Mouse (Mus musculus) CH12.LX (cell line): Measurements from ENCODE around the gene Cfl2. TPM values are rescaled to one million over a fixed set of nuclear protein-coding genes. Genes with fewer than 3 reads are reported as not detected.
A peak's percentile ranks its signal among the peaks of the same experiment; 100 is the strongest.

ENCODE experiments used
- DNase-seq: peaks from one replicate; pipeline ENCODE4 v3.0.0-alpha.2; 2013; ENCODE audit errors: extremely low read depth
- H3K27ac ChIP-seq: 2 replicates; pipeline ENCODE4 v1.5.1; 2012; ENCODE audit warnings: low read depth, mild to moderate bottlenecking, control low read depth, moderate library complexity; ENCODE audit not compliant: insufficient read depth
- H3K27me3 ChIP-seq: replicated peaks from 2 replicates; pipeline ENCODE3; 2012; ENCODE audit warnings: inconsistent platforms
- H3K36me3 ChIP-seq, 2 experiments: replicated peaks in 1 of 2; 2 replicates each; pipeline versions ENCODE3 to v1.6.1; 2012; ENCODE audit warnings: inconsistent platforms in 1 of 2, low read length in 1 of 2, mild to moderate bottlenecking in 1 of 2, mixed read lengths in 1 of 2, moderate library complexity in 1 of 2; ENCODE audit not compliant: control insufficient read depth in 1 of 2, insufficient read depth in 1 of 2
- H3K4me1 ChIP-seq, 2 experiments: 2 replicates each; pipeline ENCODE4 v1.6.1; 2012; ENCODE audit warnings: inconsistent platforms in 1 of 2, moderate library complexity in 1 of 2; ENCODE audit not compliant: insufficient read depth in 2 of 2, control insufficient read depth in 1 of 2
- H3K4me2 ChIP-seq: 2 replicates; pipeline ENCODE4 v1.6.1; 2012; ENCODE audit warnings: low read depth, mild to moderate bottlenecking, control low read depth; ENCODE audit not compliant: poor library complexity, insufficient read depth, severe bottlenecking
- H3K4me3 ChIP-seq, 3 experiments: fragments of 150-350 bp in 1 of 3; sonication (generic) in 1 of 3; replicated peaks in 1 of 3; 2 replicates each; pipeline versions ENCODE3 to v1.5.1; 2011 to 2012; ENCODE audit warnings: low read depth in 2 of 3, low read length in 2 of 3, mild to moderate bottlenecking in 2 of 3, moderate library complexity in 2 of 3, control low read depth in 1 of 3, improper control_type of control experiment in 1 of 3, inconsistent platforms in 1 of 3, mixed read lengths in 1 of 3; ENCODE audit not compliant: poor library complexity in 1 of 3
- H3K79me2 ChIP-seq: replicated peaks from 2 replicates; pipeline ENCODE4 v1.6.1; 2012; ENCODE audit warnings: mild to moderate bottlenecking, moderate library complexity; ENCODE audit not compliant: control insufficient read depth, poor library complexity, insufficient read depth, severe bottlenecking; ENCODE audit errors: extremely low read depth
- H3K9ac ChIP-seq: 2 replicates; pipeline ENCODE4 v1.6.1; 2012; ENCODE audit warnings: low read depth, mild to moderate bottlenecking, control low read depth, moderate library complexity; ENCODE audit not compliant: insufficient read depth
- H3K9me3 ChIP-seq: replicated peaks from 2 replicates; pipeline ENCODE3; 2012; ENCODE audit warnings: low read length, inconsistent platforms, mixed read lengths
- BHLHE40 ChIP-seq: IDR thresholded peaks from 2 replicates; pipeline ENCODE4 v1.6.1; 2011; ENCODE audit warnings: mild to moderate bottlenecking, low read depth, low read length, improper control_type of control experiment
- CHD1 ChIP-seq: IDR thresholded peaks from 2 replicates; pipeline ENCODE4 v1.6.1; 2012; ENCODE audit warnings: low read depth, low read length, improper control_type of control experiment, inconsistent platforms
- CHD2 ChIP-seq: IDR thresholded peaks from 2 replicates; pipeline ENCODE4 v1.6.1; 2011; ENCODE audit warnings: low read length, improper control_type of control experiment
- CTCF ChIP-seq, 2 experiments: IDR thresholded peaks in 1 of 2; conservative IDR thresholded peaks in 1 of 2; 2 replicates each; pipeline ENCODE4 v1.5.1; 2011 to 2012; ENCODE audit warnings: low read depth in 2 of 2, low read length in 2 of 2, improper control_type of control experiment in 1 of 2, inconsistent platforms in 1 of 2, mild to moderate bottlenecking in 1 of 2, moderate library complexity in 1 of 2
- E2F4 ChIP-seq: IDR thresholded peaks from 2 replicates; pipeline ENCODE4 v1.6.1; 2011; ENCODE audit warnings: low read depth, low read length, improper control_type of control experiment; ENCODE audit not compliant: insufficient replicate concordance
- ELF1 ChIP-seq: IDR thresholded peaks from 2 replicates; pipeline ENCODE4 v1.6.1; 2014; ENCODE audit warnings: low read depth, mild to moderate bottlenecking, inconsistent platforms, low read length, improper control_type of control experiment
- EP300 ChIP-seq: IDR thresholded peaks from 2 replicates; pipeline ENCODE4 v1.6.1; 2011; ENCODE audit warnings: low read length, improper control_type of control experiment
- ETS1 ChIP-seq: conservative IDR thresholded peaks from 2 replicates; pipeline ENCODE4 v1.6.1; 2012; ENCODE audit warnings: low read depth, mild to moderate bottlenecking, inconsistent platforms, low read length, improper control_type of control experiment, moderate library complexity
- GABPA ChIP-seq: IDR thresholded peaks from 2 replicates; pipeline ENCODE4 v1.6.1; 2012; ENCODE audit warnings: low read depth, low read length, improper control_type of control experiment, inconsistent platforms; ENCODE audit not compliant: insufficient replicate concordance
- HCFC1 ChIP-seq: IDR thresholded peaks from 2 replicates; pipeline ENCODE4 v1.6.1; 2012; ENCODE audit warnings: low read depth, mild to moderate bottlenecking, inconsistent platforms, low read length, improper control_type of control experiment
- IRF4 ChIP-seq: IDR thresholded peaks from 2 replicates; pipeline ENCODE4 v1.6.1; 2014; ENCODE audit warnings: low read depth, mild to moderate bottlenecking, inconsistent platforms, low read length, improper control_type of control experiment
- JUN ChIP-seq: IDR thresholded peaks from 2 replicates; pipeline ENCODE4 v1.6.1; 2011; ENCODE audit warnings: low read depth, mild to moderate bottlenecking, low read length, improper control_type of control experiment, moderate library complexity; ENCODE audit not compliant: insufficient read depth
- JUND ChIP-seq: conservative IDR thresholded peaks from 2 replicates; pipeline ENCODE4 v1.6.1; 2011; ENCODE audit warnings: low read depth, low read length, improper control_type of control experiment
- KAT2A ChIP-seq: IDR thresholded peaks from 2 replicates; pipeline ENCODE4 v1.6.1; 2012; ENCODE audit warnings: low read length, improper control_type of control experiment, inconsistent platforms; ENCODE audit not compliant: insufficient replicate concordance
- MAFK ChIP-seq: IDR thresholded peaks from 2 replicates; pipeline ENCODE4 v1.6.1; 2011; ENCODE audit warnings: low read length, improper control_type of control experiment; ENCODE audit not compliant: insufficient replicate concordance
- MAX ChIP-seq: IDR thresholded peaks from 2 replicates; pipeline ENCODE4 v1.6.1; 2011; ENCODE audit warnings: low read length, improper control_type of control experiment
- MAZ ChIP-seq: IDR thresholded peaks from 2 replicates; pipeline ENCODE4 v1.6.1; 2012; ENCODE audit warnings: low read depth, mild to moderate bottlenecking, inconsistent platforms, low read length, improper control_type of control experiment, moderate library complexity
- MEF2A ChIP-seq: IDR thresholded peaks from 2 replicates; pipeline ENCODE4 v1.6.1; 2014; ENCODE audit warnings: low read depth, mild to moderate bottlenecking, inconsistent platforms, low read length, improper control_type of control experiment, borderline replicate concordance
- MXI1 ChIP-seq: IDR thresholded peaks from 2 replicates; pipeline ENCODE4 v1.6.1; 2011; ENCODE audit warnings: mild to moderate bottlenecking, low read depth, low read length, improper control_type of control experiment
- MYC ChIP-seq: IDR thresholded peaks from 2 replicates; pipeline ENCODE4 v1.6.1; 2011; ENCODE audit warnings: low read depth, mild to moderate bottlenecking, improper control_type of control experiment, low read length
- NELFE ChIP-seq: IDR thresholded peaks from 2 replicates; pipeline ENCODE4 v1.6.1; 2011; ENCODE audit warnings: low read depth, low read length, improper control_type of control experiment
- NRF1 ChIP-seq: IDR thresholded peaks from 2 replicates; pipeline ENCODE4 v1.6.1; 2014; ENCODE audit warnings: low read depth, mild to moderate bottlenecking, inconsistent platforms, low read length, improper control_type of control experiment, moderate library complexity
- PAX5 ChIP-seq: IDR thresholded peaks from 2 replicates; pipeline ENCODE4 v1.6.1; 2012; ENCODE audit warnings: low read length, inconsistent platforms, mixed read lengths
- POLR2A ChIP-seq: IDR thresholded peaks from 2 replicates; pipeline ENCODE4 v1.6.1; 2011; ENCODE audit warnings: low read depth, mild to moderate bottlenecking, improper control_type of control experiment, low read length
- POLR2AphosphoS2 ChIP-seq: IDR thresholded peaks from 2 replicates; pipeline ENCODE4 v1.6.1; 2011; ENCODE audit warnings: low read depth, low read length, improper control_type of control experiment
- RAD21 ChIP-seq: IDR thresholded peaks from 2 replicates; pipeline ENCODE4 v1.6.1; 2011; ENCODE audit warnings: low read depth, mild to moderate bottlenecking, low read length, improper control_type of control experiment, moderate library complexity
- RCOR1 ChIP-seq: conservative IDR thresholded peaks from 2 replicates; pipeline ENCODE4 v1.6.1; 2012; ENCODE audit warnings: low read depth, mild to moderate bottlenecking, inconsistent platforms, low read length, improper control_type of control experiment
- SIN3A ChIP-seq: IDR thresholded peaks from 2 replicates; pipeline ENCODE4 v1.6.1; 2012; ENCODE audit warnings: low read length, improper control_type of control experiment, inconsistent platforms
- SMC3 ChIP-seq: IDR thresholded peaks from 2 replicates; pipeline ENCODE4 v1.6.1; 2011; ENCODE audit warnings: low read depth, low read length, improper control_type of control experiment
- TBP ChIP-seq: conservative IDR thresholded peaks from 2 replicates; pipeline ENCODE4 v1.6.1; 2011; ENCODE audit warnings: low read depth, low read length, improper control_type of control experiment
- TCF12 ChIP-seq: IDR thresholded peaks from 2 replicates; pipeline ENCODE4 v1.6.1; 2014; ENCODE audit warnings: low read depth, mild to moderate bottlenecking, inconsistent platforms, low read length, improper control_type of control experiment
- UBTF ChIP-seq: IDR thresholded peaks from 2 replicates; pipeline ENCODE4 v1.6.1; 2012; ENCODE audit warnings: low read depth, mild to moderate bottlenecking, inconsistent platforms, low read length, improper control_type of control experiment, moderate library complexity
- USF1 ChIP-seq: IDR thresholded peaks from 2 replicates; pipeline ENCODE4 v1.6.1; 2014; ENCODE audit warnings: low read depth, mild to moderate bottlenecking, inconsistent platforms, low read length, improper control_type of control experiment
- USF2 ChIP-seq: conservative IDR thresholded peaks from 2 replicates; pipeline ENCODE4 v1.6.1; 2011; ENCODE audit warnings: low read depth, low read length, improper control_type of control experiment
- ZC3H11A ChIP-seq: IDR thresholded peaks from 2 replicates; pipeline ENCODE4 v1.6.1; 2012; ENCODE audit warnings: low read depth, mild to moderate bottlenecking, inconsistent platforms, low read length, improper control_type of control experiment
- ZKSCAN1 ChIP-seq: IDR thresholded peaks from 2 replicates; pipeline ENCODE4 v1.6.1; 2012; ENCODE audit warnings: low read depth, inconsistent platforms, low read length, improper control_type of control experiment, borderline replicate concordance
- ZMIZ1 ChIP-seq: IDR thresholded peaks from 2 replicates; pipeline ENCODE4 v1.6.1; 2012; ENCODE audit warnings: low read depth, mild to moderate bottlenecking, inconsistent platforms, low read length, improper control_type of control experiment
- ZNF384 ChIP-seq: IDR thresholded peaks from 2 replicates; pipeline ENCODE4 v1.6.1; 2012; ENCODE audit warnings: low read depth, low read length, improper control_type of control experiment, inconsistent platforms
- dilution Hi-C: fragments of 300-500 bp; cut with MboI; formaldehyde crosslinking; loops from 2 replicates; pipeline ENCODE4 v1.14.3; 2020; ENCODE audit warnings: low sequenced_read_pairs; ENCODE audit not compliant: extremely low pct_unique_long_range_greater_than_20kb, extremely low pct_ligation_motif_present
- in situ Hi-C: fragments of 300-500 bp; cut with MboI; formaldehyde crosslinking; loops from 3 replicates; pipeline ENCODE4 v1.14.3; 2019; ENCODE audit warnings: low sequenced_read_pairs, low pct_ligation_motif_present, low pct_unique_long_range_greater_than_20kb, mixed read lengths
- polyA plus RNA-seq: library from polyadenylated mRNA; unstranded; fragments of >175 nt; gene quantifications from 2 replicates; pipeline ENCODE4 v1.2.1, GENCODE M21; 2012; ENCODE audit warnings: low read depth; ENCODE audit not compliant: insufficient read length
- total RNA-seq, 2 experiments: library from RNA; depleted of rRNA; stranded (reverse); fragments of 300-350 nt in 1 of 2; fragments of >200 nt in 1 of 2; gene quantifications; 2 replicates each; pipeline ENCODE4 v1.2.3; 2012 to 2014

The Cfl2 gene
- total and polyA plus RNA-seq, 3 experiments = 6.1 to 25.2 (median 13.8) TPM

DNA sequence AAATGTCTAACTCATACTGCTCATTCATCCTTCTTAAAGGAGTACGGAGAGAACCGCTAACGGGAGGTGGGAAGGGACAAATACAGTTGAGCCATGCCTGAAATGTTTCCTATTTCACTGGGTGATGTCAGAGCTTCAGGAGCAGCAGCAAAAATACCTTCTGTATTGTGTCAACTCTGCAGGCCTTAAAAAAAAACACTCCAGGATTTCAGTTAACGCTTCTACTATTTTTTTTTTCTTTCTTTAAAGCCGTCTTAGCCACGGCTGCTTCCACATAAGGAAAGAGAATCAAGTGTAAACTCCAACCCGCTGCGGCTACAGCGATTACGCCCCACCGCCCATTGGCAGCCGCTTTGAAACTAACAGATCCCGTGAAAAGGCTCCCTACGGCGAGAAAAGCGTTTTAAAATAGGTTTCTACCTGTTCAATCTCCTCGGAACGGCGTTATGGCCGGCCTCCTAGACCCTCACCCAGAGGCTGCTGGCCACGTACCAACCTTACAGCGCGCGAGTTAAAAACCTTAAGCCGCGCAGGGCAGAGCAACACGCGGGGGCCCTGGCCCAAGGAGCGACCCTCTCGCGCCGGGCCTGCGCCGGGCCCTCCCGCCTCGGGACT, 579 bp downstream of the Cfl2 start:
- peaks cover 20% of the 10 kb centered on the region for H3K79me2 ChIP-seq
- H3K27ac ChIP-seq = peak overlapping the region; percentile 79
- peak overlapping the region; percentile 86 to 99 (median 93) for H3K4me3 ChIP-seq
- peaks cover 11 to 32% of the 10 kb centered on the region in 2 experiments for H3K36me3 ChIP-seq
- TF ChIP-seq ZNF384 = 0 out of 2 replicates have a peak, but pooled peaks have one; percentile 16
- no peak for TF ChIP-seq POLR2AphosphoS2
- no peak for TF ChIP-seq JUN
- TF ChIP-seq ZKSCAN1 = no peak
- no peak for TF ChIP-seq ZMIZ1
- no peak for TF ChIP-seq JUND
- no peak for TF ChIP-seq MAX
- no peak for TF ChIP-seq ELF1
- TF ChIP-seq MAFK = no peak
- peak; percentile 20; the same call in 1 of the 2 replicates for TF ChIP-seq SIN3A
- TF ChIP-seq RCOR1 = no peak
- no peak for TF ChIP-seq BHLHE40
- TF ChIP-seq NELFE = no peak
- TF ChIP-seq USF2 = no peak
- TF ChIP-seq CTCF (conservative IDR thresholded peaks at IDR 0.05 in 1 of 2, IDR thresholded peaks at IDR 0.05 in 1 of 2; ENCODE audit: low read depth in 2 of 2, low read length in 2 of 2) = no peak
- no peak for TF ChIP-seq ZC3H11A
- peak; percentile 52; the same call in 1 of the 2 replicates for TF ChIP-seq TBP
- TF ChIP-seq MAZ = no peak
- no peak for TF ChIP-seq MYC
- TF ChIP-seq ETS1 = no peak
- TF ChIP-seq RAD21 = no peak
- no peak for TF ChIP-seq EP300
- 0 out of 2 replicates have a peak, but pooled peaks have one; percentile 55 for TF ChIP-seq MXI1
- TF ChIP-seq MEF2A = peak; percentile 15; the same call in 1 of the 2 replicates
- TF ChIP-seq SMC3 = no peak
- TF ChIP-seq KAT2A = no peak
- no peak for TF ChIP-seq NRF1
- no peak for TF ChIP-seq GABPA
- TF ChIP-seq CHD1 = no peak
- TF ChIP-seq IRF4 = no peak
- TF ChIP-seq POLR2A = no peak
- TF ChIP-seq HCFC1 = no peak; the same call in 1 of the 2 replicates
- no peak for TF ChIP-seq CHD2
- TF ChIP-seq USF1 = no peak
- no peak for TF ChIP-seq TCF12
- no peak for TF ChIP-seq E2F4
- no peak for TF ChIP-seq UBTF
- TF ChIP-seq PAX5 = no peak
- no peaks in the 10 kb centered on the region for H3K27me3 ChIP-seq
- H3K4me1 ChIP-seq = peaks cover 3 to 20% of the 10 kb centered on the region in 2 experiments; a peak in 3 of 4 replicates
- dilution Hi-C loops (no loop called here), in situ Hi-C loops (no loop called here)
- peak; percentile 31 for DNase-seq
- peak overlapping the region; percentile 93 for H3K4me2 ChIP-seq
- peaks cover 4% of the 10 kb centered on the region for H3K9me3 ChIP-seq
- peak overlapping the region; percentile 99 for H3K9ac ChIP-seq
